Mouse (Mus musculus): Measurements from ENCODE around the gene Duox2.
A peak's percentile ranks its signal among the peaks of the same experiment; 100 is the strongest.

The Duox2 gene

GRCm38 (mm10) chr2:122236321-122236720 lies 61.9 kb downstream of the Duox2 start:
- no peak for DNase-seq (ENCODE audit: low spot score)

DNA sequence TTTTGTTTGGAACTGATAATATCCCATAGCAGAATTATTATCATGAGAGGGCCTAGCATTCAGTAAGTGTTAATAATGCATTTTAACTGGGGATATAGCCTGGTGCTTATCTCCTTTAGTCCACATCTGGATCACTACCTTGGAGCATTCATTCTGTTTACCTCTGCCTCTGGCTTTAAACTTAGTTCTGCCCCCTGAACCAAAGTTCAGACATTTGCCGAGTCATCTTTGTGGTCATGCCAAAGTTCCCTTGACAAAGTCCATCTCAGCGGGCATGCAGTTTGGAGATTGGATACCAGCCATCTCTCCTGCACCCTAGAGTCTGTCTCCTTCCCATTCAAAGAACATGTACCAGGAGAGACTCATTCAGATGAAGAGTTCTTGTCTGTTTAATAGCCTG lies 62.8 kb downstream of the Duox2 start:
- DNase-seq (ENCODE audit: low spot score), result no peak

DNA sequence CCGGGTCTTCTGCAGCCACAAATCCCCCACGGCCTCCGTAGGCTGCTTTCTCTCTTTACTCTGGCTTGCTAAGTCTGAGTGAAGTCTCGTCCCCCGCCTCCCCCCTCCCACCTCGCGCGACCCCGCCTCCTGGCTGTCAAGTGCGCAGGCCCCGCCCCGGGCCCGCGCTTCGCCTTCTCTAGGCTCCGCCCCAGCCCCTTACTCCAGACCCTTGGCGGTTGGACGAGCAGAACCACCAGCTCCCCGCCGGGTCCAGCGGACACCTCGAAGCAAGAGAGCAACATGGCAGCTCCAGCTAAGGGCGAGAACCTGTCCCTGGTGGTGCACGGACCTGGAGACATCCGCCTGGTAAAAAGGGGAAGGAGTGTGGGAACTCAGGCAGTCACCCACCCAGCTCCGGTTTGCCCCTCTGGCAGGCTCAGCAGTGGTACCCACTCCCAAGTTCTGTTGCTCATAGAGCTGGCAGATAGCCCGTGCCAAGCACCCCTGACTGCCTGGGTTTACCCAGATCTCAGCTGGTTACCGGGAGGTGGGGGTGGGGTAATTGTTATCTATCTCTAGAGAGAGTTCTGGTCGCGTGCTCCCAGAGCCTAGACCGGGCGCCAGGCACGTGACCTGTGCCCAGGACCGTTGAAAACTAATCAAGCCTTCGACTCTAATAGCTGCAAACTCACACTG lies 63.5 kb downstream of the Duox2 start, which contains the start of gene Sord:
TSS of gene Sord (plus strand) at position 139 of the 678 bp plus-strand sequence.
- DNase-seq (ENCODE audit: low spot score), result peak; percentile 60

GRCm38 (mm10) chr2:122233759-122234557 lies 64.3 kb downstream of the Duox2 start:
- DNase-seq (ENCODE audit: low spot score), result peak; percentile 16

DNA sequence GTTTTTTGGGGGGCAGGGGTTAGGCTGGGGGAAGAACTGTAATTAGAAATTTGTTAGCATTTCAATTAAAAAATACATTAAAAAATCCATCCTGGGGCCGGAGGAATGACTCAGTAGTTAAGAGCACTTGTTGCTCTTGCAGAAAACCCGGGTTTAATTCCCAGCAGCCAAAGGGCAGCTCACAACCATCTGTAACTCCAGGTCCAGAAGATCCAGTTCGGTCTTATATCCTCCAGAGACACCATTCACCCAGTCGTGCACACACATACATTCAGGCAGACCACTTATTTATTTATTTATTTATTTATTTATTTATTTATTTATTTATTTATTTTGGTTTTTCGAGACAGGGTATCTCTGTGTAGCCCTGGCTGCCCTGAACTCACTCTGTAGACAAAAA lies 64.9 kb downstream of the Duox2 start:
- DNase-seq (ENCODE audit: low spot score), result no peak

DNA sequence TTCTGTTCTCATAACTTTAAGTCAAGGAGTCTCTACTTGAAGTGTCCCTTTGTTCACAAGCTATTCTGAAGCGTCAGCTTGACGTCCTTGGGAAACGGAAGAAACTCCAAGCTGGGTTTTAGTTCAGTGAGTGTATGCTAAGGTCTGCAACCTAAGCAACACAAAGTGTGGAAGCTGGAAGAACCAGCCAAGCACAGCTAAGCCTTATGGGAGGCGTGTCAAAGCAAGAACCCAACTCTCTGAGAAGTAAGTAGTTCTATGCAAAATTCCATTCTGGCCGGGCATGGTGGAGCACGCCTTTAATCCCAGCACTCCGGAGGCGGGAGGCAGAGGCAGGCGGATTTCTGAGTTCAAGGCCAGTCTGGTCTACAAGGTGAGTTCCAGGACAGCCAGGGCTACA lies 66.6 kb downstream of the Duox2 start:
- DNase-seq (ENCODE audit: low spot score), result no peak

DNA sequence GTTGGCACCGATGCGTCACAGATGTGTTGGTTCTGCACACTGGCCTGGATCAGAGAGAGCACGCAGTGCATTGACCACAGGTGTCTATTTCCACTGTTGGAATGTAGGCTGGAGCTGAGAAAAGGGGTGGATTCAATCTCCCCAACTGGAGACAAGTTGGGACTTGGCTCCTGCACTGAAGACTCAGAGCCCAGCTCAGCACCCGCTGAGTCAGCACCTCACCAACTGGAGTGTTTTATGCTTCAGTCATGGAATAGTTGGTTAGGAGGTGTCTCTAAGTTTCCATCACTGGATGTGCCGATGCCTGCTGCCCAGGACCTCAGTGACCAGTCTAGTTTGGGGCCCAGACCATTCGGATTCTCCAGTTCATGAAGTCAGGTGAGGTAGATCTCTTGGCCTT lies 67.9 kb downstream of the Duox2 start:
- DNase-seq (ENCODE audit: low spot score), result no peak

Data from ovary, postnatal 14 days (tissue).